Mouse (Mus musculus): Measurements from ENCODE around the gene Fibp.

Gene Fibp

GRCm38 (mm10) chr19:5463791-5464562 is 3.6 kb downstream of the Fibp start:
- no peak for ATAC-seq (ENCODE audit: low TSS enrichment)

- no peak for ATAC-seq (ENCODE audit: low TSS enrichment)
These were observed 4.6 kb downstream of the Fibp start for GRCm38 (mm10) chr19:5465037-5465436.

- ATAC-seq (ENCODE audit: low TSS enrichment): no peak
These were observed 6.6 kb downstream of the Fibp start for GRCm38 (mm10) chr19:5466916-5467500.

- no peak for ATAC-seq (ENCODE audit: low TSS enrichment)
These were observed 8.0 kb downstream of the Fibp start, which contains the start of gene Ctsw for GRCm38 (mm10) chr19:5468374-5468773. TSS of gene Ctsw (minus strand) at chr19:5468507.

DNA sequence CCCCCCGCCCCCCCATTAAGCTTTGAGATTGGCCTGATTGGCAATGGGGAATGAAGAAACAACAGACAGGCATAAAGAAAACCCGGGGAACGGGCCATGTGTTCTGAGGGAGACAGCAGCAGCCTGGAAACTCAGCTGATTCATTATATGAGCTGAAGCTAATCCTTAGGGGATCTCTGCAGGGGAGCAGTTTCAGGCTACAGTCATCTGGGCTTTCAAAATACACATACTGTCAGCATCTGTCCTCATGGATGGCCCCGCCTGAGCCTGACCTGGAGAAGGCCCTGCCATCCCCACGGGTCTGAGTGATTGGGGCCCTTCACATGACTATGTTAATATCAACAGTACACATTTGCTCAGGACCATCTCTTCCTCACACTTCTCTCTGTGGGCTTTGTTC is 11.4 kb downstream of the Fibp start:
- ATAC-seq (ENCODE audit: low TSS enrichment): no peak

GRCm38 (mm10) chr19:5472857-5473256 is 12.4 kb downstream of the Fibp start:
- no peak for ATAC-seq (ENCODE audit: low TSS enrichment)

DNA sequence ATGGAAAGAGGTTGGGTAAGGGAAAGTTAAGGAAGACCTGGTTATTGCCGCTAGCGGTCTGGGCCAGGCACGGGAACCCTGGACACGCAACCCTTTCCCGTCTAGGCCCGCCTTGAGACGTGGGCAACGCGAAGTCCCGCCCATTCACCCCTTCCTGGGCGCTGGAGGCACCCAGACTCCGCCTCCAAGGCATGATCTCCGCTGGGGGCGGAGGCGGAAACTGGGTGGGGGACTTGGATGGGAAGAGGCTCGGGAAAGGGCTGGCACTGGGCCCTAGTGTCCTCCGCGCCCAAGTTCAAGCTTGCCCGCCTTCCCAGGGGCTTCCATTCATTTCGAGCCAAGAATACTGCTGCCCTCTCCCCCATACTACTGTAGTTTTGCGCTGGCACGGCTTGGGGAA is 13.3 kb downstream of the Fibp start, which contains the start of gene Efemp2:
TSS of gene Efemp2 (plus strand) at position 235 of the 400 bp plus-strand sequence.
- ATAC-seq (ENCODE audit: low TSS enrichment): no peak

GRCm38 (mm10) chr19:5474281-5475068 is 14.1 kb downstream of the Fibp start:
- 0 out of 2 replicates have a peak, but pooled peaks have one; percentile 32 for ATAC-seq (ENCODE audit: low TSS enrichment)

GRCm38 (mm10) chr19:5475069-5475714 is 14.8 kb downstream of the Fibp start:
- ATAC-seq (ENCODE audit: low TSS enrichment): no peak

DNA sequence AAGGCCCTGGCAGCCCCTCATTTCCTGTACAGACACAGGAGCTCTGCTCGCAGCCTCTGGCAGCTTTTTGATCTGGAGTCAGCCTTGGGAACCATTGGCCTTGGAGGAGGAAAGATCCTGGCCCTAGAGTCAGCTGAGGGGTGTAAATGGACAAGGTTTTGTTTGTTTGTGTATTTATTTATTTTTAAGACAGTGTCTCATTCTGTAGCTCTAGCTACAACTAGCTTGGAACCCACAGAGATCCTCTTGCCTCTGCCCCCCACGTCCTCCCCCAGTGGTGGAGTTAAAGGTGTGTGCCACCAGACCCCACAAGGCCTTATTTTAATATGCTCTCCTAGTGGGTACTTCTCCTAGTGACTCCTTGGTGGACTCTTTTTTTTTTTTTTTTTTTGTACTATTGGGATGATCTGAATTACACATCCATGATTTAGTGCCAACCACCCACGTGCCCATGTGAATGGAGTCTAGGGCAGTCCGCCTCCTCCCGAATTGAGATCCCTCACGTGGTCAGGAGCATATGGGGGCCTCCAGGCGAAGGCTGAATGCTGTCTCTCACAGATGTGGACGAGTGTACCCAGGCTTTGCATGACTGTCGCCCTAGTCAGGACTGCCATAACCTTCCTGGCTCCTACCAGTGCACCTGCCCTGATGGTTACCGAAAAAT is 16.7 kb downstream of the Fibp start:
- ATAC-seq (ENCODE audit: low TSS enrichment): 0 out of 2 replicates have a peak, but pooled peaks have one; percentile 33

DNA sequence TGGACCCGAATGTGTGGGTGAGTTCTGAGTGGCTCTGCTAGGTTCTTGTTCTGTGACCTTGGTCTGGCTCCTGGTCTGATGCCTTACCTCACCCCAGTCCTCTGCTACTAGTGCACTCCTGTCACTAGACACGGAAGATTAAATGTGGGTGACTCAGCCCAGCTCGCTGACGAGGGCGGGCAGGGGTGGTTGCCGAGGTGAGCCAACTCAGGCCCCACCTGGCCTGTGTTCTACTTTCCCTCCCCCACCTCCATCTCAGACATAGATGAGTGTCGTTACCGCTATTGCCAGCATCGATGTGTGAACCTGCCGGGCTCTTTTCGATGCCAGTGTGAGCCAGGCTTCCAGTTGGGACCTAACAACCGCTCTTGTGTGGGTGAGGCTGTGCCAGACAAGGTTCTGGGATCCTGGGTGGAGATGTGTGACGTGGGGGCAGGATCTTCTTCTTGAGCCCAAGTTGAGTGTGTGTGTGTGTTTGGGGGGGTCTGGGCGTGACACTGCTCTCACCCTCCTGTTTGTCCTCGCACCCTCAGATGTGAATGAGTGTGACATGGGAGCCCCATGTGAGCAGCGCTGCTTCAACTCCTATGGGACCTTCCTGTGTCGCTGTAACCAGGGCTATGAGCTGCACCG is 17.4 kb downstream of the Fibp start:
- ATAC-seq (ENCODE audit: low TSS enrichment): 0 out of 2 replicates have a peak, but pooled peaks have one; percentile 18

- no peak for ATAC-seq (ENCODE audit: low TSS enrichment)
These were observed 19.6 kb downstream of the Fibp start for GRCm38 (mm10) chr19:5480016-5480415.

- ATAC-seq (ENCODE audit: low TSS enrichment): no peak
These were observed 21.0 kb downstream of the Fibp start for GRCm38 (mm10) chr19:5481398-5481797.

DNA sequence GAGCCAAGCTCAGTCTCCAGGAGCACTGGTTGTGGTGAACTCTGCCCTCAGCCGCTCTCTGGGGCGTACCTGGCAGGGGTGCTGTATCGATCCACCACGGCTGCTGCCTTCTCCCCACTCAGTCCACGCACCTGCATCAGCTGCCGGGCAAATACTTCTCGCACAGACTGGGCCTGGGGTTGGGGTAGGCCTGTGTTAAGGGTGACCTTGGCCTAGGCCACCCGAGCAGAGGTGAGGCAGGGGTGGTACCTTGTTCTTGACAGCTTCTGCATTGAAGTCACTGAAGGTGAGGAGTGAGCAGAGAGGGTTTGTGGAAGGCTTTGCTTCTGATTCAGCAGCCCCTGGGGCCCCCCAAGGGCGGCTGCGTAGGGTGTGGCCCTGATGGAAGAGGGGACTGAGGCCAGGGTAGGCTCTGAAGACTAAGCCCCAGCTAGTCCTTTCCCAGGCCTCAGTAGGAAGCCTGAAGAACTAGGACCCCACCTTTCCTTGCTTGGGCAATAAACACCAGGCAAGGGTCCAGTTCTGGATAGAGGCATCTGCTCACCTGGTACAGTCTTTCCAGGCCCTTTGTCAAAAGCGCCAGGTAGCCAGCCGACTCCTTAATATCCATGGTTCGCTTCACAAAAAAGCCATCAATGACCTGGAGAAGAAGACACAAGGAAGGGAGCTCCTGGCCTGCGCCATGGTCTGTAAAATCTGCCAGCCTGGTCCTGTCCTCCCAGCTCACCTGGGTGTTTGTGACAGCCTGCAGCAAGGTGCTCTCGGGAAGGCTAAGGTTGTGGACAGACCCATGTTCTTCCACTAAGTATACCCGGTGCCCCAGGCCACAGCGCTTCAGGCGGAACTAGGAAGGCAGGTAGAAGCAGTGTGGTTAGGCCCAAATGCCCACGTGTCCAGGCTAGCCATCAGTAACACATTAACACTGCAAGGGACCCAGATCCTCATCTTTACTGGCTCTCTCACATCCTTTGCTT is 23.3 kb downstream of the Fibp start:
- no peak for ATAC-seq (ENCODE audit: low TSS enrichment)

DNA sequence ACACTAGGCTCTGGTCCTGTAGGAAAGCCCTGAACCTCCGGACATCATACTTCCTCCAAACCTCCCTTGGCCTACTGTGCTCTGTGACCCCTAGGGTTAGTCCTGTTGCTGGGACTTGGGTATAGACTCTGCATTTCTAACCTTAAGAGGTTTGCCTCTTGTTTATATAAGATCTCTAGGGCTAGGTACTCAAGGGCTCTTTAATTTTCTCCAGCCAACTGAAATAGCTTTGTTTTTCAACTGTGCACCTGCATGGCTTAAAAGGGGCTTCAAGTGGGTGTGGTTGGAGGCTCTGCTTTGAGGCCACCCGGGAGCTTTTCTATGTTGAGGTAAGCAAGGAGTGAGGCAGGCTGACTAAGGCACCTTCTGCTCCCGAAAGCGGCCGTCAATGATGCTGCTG is 24.1 kb downstream of the Fibp start:
- no peak for ATAC-seq (ENCODE audit: low TSS enrichment)

- ATAC-seq (ENCODE audit: low TSS enrichment): no peak
These were observed 25.0 kb downstream of the Fibp start for GRCm38 (mm10) chr19:5485371-5485770.

GRCm38 (mm10) chr19:5485821-5486220 is 25.4 kb downstream of the Fibp start:
- no peak for ATAC-seq (ENCODE audit: low TSS enrichment)

DNA sequence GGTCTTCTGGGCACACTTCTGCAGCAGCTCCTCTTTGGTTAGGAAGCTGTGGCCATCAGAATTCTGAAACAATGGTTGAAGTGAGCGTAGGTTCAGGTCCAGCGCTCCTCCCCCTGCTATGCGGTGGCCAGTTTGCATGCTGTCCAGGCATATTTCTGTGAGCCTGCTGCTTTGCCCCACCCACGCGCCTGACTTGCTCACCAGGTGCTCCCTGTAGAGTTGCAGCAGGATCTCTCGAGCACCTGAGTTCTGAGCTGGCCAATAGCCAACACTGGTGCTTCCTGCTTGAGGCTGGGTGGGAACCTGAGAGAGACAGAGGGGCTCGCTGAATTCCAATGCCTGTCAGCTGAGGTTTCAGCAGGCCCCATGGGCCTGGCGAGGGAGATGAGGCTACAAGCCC is 25.9 kb downstream of the Fibp start:
- no peak for ATAC-seq (ENCODE audit: low TSS enrichment)

DNA sequence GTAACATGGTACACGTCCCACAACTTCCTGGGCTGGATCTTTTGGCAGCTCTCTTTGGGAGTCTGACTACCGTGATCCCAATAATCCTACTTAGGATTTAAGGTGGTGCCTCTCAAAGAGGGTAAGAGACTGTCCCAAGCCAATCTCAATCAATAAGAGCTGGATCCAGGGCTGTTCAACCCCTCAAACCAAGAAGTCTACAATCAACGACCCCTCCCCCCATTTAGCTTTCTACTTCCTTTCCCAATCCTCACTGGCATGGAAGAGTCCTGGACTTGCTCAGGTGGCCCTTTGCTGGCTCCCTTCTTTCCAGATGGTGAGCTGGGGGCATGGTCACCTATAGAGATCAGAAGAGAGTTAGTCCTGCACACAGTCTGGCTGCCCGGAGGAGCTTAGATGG is 26.4 kb downstream of the Fibp start:
- ATAC-seq (ENCODE audit: low TSS enrichment): no peak

Data from frontal cortex, adult (tissue).